Mouse (Mus musculus) urinary bladder, postnatal 25 days (tissue): Measurements from ENCODE around the gene Cpne5.

ENCODE experiments used
- DNase-seq: peaks from one replicate; pipeline ENCODE4 v3.0.0; 2022; ENCODE audit warnings: low spot score

Gene Cpne5

GRCm38 (mm10) chr17:29168996-29169601 lies 68.9 kb downstream of the Cpne5 start:
- DNase-seq, result no peak

GRCm38 (mm10) chr17:29168438-29168837 lies 69.5 kb downstream of the Cpne5 start:
- no peak for DNase-seq

GRCm38 (mm10) chr17:29167371-29167770 lies 70.6 kb downstream of the Cpne5 start:
- DNase-seq, result no peak

- no peak for DNase-seq
Observed at GRCm38 (mm10) chr17:29165967-29166578, 71.9 kb downstream of the Cpne5 start.

- DNase-seq, result no peak
Observed at GRCm38 (mm10) chr17:29165452-29165851, 72.5 kb downstream of the Cpne5 start.

GRCm38 (mm10) chr17:29164469-29165111 lies 73.4 kb downstream of the Cpne5 start:
- DNase-seq, result peak; percentile 52

GRCm38 (mm10) chr17:29162334-29162733 lies 75.6 kb downstream of the Cpne5 start:
- DNase-seq, result no peak

GRCm38 (mm10) chr17:29159743-29160455 lies 78.1 kb downstream of the Cpne5 start:
- peak; percentile 51 for DNase-seq

- DNase-seq, result no peak
Observed at GRCm38 (mm10) chr17:29159320-29159719, 78.6 kb downstream of the Cpne5 start.

GRCm38 (mm10) chr17:29158899-29159298 lies 79.1 kb downstream of the Cpne5 start:
- no peak for DNase-seq

GRCm38 (mm10) chr17:29156866-29157265 lies 81.1 kb downstream of the Cpne5 start:
- DNase-seq, result no peak

GRCm38 (mm10) chr17:29156396-29156795 lies 81.6 kb downstream of the Cpne5 start:
- DNase-seq, result no peak

- DNase-seq, result no peak
Observed at GRCm38 (mm10) chr17:29155355-29156135, 82.4 kb downstream of the Cpne5 start.

GRCm38 (mm10) chr17:29154247-29154646 lies 83.7 kb downstream of the Cpne5 start:
- no peak for DNase-seq

- DNase-seq, result no peak
Observed at GRCm38 (mm10) chr17:29152547-29152946, 85.4 kb downstream of the Cpne5 start.

- DNase-seq, result no peak
Observed at GRCm38 (mm10) chr17:29149766-29150165, 88.2 kb downstream of the Cpne5 start.

- DNase-seq, result no peak
Observed at GRCm38 (mm10) chr17:29147773-29148172, 90.2 kb downstream of the Cpne5 start.

GRCm38 (mm10) chr17:29147273-29147672 lies 90.7 kb downstream of the Cpne5 start:
- DNase-seq, result no peak

GRCm38 (mm10) chr17:29145101-29145500 lies 92.9 kb downstream of the Cpne5 start:
- DNase-seq, result no peak

- no peak for DNase-seq
Observed at GRCm38 (mm10) chr17:29143266-29143665, 94.7 kb downstream of the Cpne5 start.

- no peak for DNase-seq
Observed at GRCm38 (mm10) chr17:29141577-29141976, 96.4 kb downstream of the Cpne5 start.

GRCm38 (mm10) chr17:29137906-29138305 lies 100.1 kb downstream of the Cpne5 start:
- DNase-seq, result no peak
